Mouse (Mus musculus) liver, embryonic 11.5 days (tissue): ENCODE measurements around the gene Scarb2. TPM values are rescaled to one million over a fixed set of nuclear protein-coding genes. Genes with fewer than 3 reads are reported as not detected.

ENCODE experiments used
- ATAC-seq: fragments of 200-750 bp; cut with Nextera tagmentation; replicated peaks from 2 replicates; pipeline ENCODE4 v1.8.0; 2017; ENCODE audit warnings: moderate number of reproducible peaks, mild to moderate bottlenecking, moderate TSS enrichment, moderate library complexity; ENCODE audit not compliant: low FRiP score
- DNase-seq: peaks from one replicate; pipeline ENCODE4 v3.0.0-alpha.2; 2017; ENCODE audit warnings: low spot score
- H3K27ac ChIP-seq: fragments of 300-500 bp; sonication (generic); 2 replicates; pipeline ENCODE4 v1.5.1; 2014; ENCODE audit warnings: mild to moderate bottlenecking, low read depth, low read length, control low read depth
- H3K27me3 ChIP-seq: fragments of 300-500 bp; sonication (generic); replicated peaks from 2 replicates; pipeline ENCODE4 v1.6.1; 2014; ENCODE audit warnings: low read length, mixed read lengths; ENCODE audit not compliant: control insufficient read depth, insufficient read depth
- H3K36me3 ChIP-seq: fragments of 300-500 bp; sonication (generic); 2 replicates; pipeline ENCODE4 v1.6.1; 2014; ENCODE audit warnings: mild to moderate bottlenecking, low read length, moderate library complexity, mixed read lengths; ENCODE audit not compliant: control insufficient read depth, insufficient read depth
- H3K4me1 ChIP-seq: fragments of 300-500 bp; sonication (generic); replicated peaks from 2 replicates; pipeline ENCODE4 v1.6.1; 2014; ENCODE audit warnings: low read length, mixed read lengths; ENCODE audit not compliant: control insufficient read depth, insufficient read depth
- H3K4me2 ChIP-seq: fragments of 300-500 bp; sonication (generic); 2 replicates; pipeline ENCODE4 v1.6.1; 2014; ENCODE audit warnings: mild to moderate bottlenecking, control low read depth, moderate library complexity
- H3K4me3 ChIP-seq: fragments of 300-500 bp; sonication (generic); 2 replicates; pipeline ENCODE4 v1.5.1; 2014; ENCODE audit warnings: low read depth, low read length, control low read depth
- H3K9ac ChIP-seq: fragments of 300-500 bp; sonication (generic); 2 replicates; pipeline ENCODE4 v1.6.1; 2014; ENCODE audit warnings: low read depth, low read length, control low read depth
- H3K9me3 ChIP-seq: fragments of 300-500 bp; sonication (generic); 2 replicates; pipeline ENCODE4 v1.6.1; 2016; ENCODE audit warnings: low read length, inconsistent platforms, mixed read lengths; ENCODE audit not compliant: control insufficient read depth
- WGBS: fragments of 180-500 bp; shearing (Covaris S2); extraction: QIAGEN DNeasy Blood & Tissue Kit; methylation state at CpG from one replicate; pipeline ENCODE4 v1.1.7; 2014; 5-methylcytosine and 5-hydroxymethylcytosine counted together
- polyA plus RNA-seq: library from polyadenylated mRNA; unstranded; fragments of >200 nt; fragmentation: Nextera tagmentation; extraction: Ambion mirVana; gene quantifications from 2 replicates; pipeline ENCODE4 v1.2.1, GENCODE M21; 2014

The Scarb2 gene
- polyA plus RNA-seq, 1 experiment from 2014 or later, result 7.0 TPM

GRCm38 (mm10) chr5:92488961-92489360, 17.7 kb downstream of the Scarb2 start:
- no peaks in the 10 kb centered on the region for H3K27me3 ChIP-seq
- H3K4me3 ChIP-seq, result no peak overlapping the region
- DNase-seq (no peak), ATAC-seq (no peak)
- peaks cover 16% of the 10 kb centered on the region for H3K4me1 ChIP-seq
- peaks cover 1% of the 10 kb centered on the region; the same call in 1 of the 2 replicates for H3K36me3 ChIP-seq
- WGBS, result 78% methylated on average over 7 of the region's 7 CpGs
- H3K4me2 ChIP-seq, result no peak overlapping the region
- H3K9ac ChIP-seq, result no peak overlapping the region; the same call in 1 of the 2 replicates
- H3K9me3 ChIP-seq, result no peaks in the 10 kb centered on the region
- H3K27ac ChIP-seq, result no peak overlapping the region

GRCm38 (mm10) chr5:92488408-92488807, 18.2 kb downstream of the Scarb2 start:
- Histone ChIP-seq H3K4me2 (no peak overlapping the region), H3K4me1 (peaks cover 16% of the 10 kb centered on the region), H3K9me3 (no peaks in the 10 kb centered on the region), H3K9ac (no peak overlapping the region), H3K27me3 (no peaks in the 10 kb centered on the region), H3K4me3 (no peak overlapping the region), H3K36me3 (peaks cover 4% of the 10 kb centered on the region; the same call in 1 of the 2 replicates), H3K27ac (no peak overlapping the region)
- 68% methylated on average over 3 of the region's 3 CpGs for whole genome bisulfite sequencing
- no peak for ATAC-seq
- no peak for DNase-seq

GRCm38 (mm10) chr5:92486758-92487157, 19.9 kb downstream of the Scarb2 start:
- WGBS, result 89% methylated on average over 3 of the region's 3 CpGs
- no peak for ATAC-seq

GRCm38 (mm10) chr5:92484880-92485279, 21.8 kb downstream of the Scarb2 start:
- Histone ChIP-seq H3K36me3 (peaks cover 11% of the 10 kb centered on the region), H3K4me2 (peak overlapping the region; percentile 24; the same call in 1 of the 2 replicates), H3K9ac (no peak overlapping the region), H3K9me3 (no peaks in the 10 kb centered on the region), H3K27me3 (no peaks in the 10 kb centered on the region), H3K27ac (no peak overlapping the region), H3K4me3 (no peak overlapping the region), H3K4me1 (peaks cover 7% of the 10 kb centered on the region)
- no peak for DNase-seq
- ATAC-seq, result peak; percentile 43; the same call in 1 of the 2 replicates
- 42% methylated on average over 7 of the region's 7 CpGs for WGBS

More at GRCm38 (mm10) chr5:92486758-92487157, 19.9 kb downstream of the Scarb2 start:
- H3K4me3 ChIP-seq, result no peak overlapping the region
- no peaks in the 10 kb centered on the region for H3K9me3 ChIP-seq
- H3K4me1 ChIP-seq, result peaks cover 16% of the 10 kb centered on the region
- H3K9ac ChIP-seq, result no peak overlapping the region
- H3K27ac ChIP-seq, result no peak overlapping the region
- H3K4me2 ChIP-seq, result no peak overlapping the region
- no peaks in the 10 kb centered on the region for H3K27me3 ChIP-seq
- no peak for DNase-seq
- H3K36me3 ChIP-seq, result peaks cover 11% of the 10 kb centered on the region

GRCm38 (mm10) chr5:92472863-92473262, 33.8 kb downstream of the Scarb2 start:
- H3K9ac ChIP-seq, result no peak overlapping the region
- WGBS, result 83% methylated on average over 5 of the region's 5 CpGs
- H3K4me1 ChIP-seq, result no peaks in the 10 kb centered on the region
- H3K36me3 ChIP-seq, result peaks cover 2% of the 10 kb centered on the region; the same call in 1 of the 2 replicates
- no peaks in the 10 kb centered on the region for H3K9me3 ChIP-seq
- H3K27me3 ChIP-seq, result no peaks in the 10 kb centered on the region
- ATAC-seq (no peak), DNase-seq (no peak)
- no peak overlapping the region for H3K27ac ChIP-seq
- no peak overlapping the region for H3K4me2 ChIP-seq
- H3K4me3 ChIP-seq, result no peak overlapping the region

GRCm38 (mm10) chr5:92471531-92471930, 35.1 kb downstream of the Scarb2 start:
- Histone ChIP-seq H3K36me3 (peaks cover 2% of the 10 kb centered on the region; the same call in 1 of the 2 replicates), H3K4me1 (0 out of 2 replicates have a peak, but pooled peaks cover 4% of the 10 kb centered on the region), H3K9me3 (no peaks in the 10 kb centered on the region), H3K9ac (no peak overlapping the region), H3K27me3 (no peaks in the 10 kb centered on the region), H3K4me2 (no peak overlapping the region), H3K27ac (no peak overlapping the region), H3K4me3 (no peak overlapping the region)
- WGBS, result 90% methylated on average over 4 of the region's 4 CpGs
- DNase-seq (no peak), ATAC-seq (no peak)

GRCm38 (mm10) chr5:92469201-92470130, 37.2 kb downstream of the Scarb2 start:
- DNase-seq (no peak), ATAC-seq (no peak)
- Histone ChIP-seq H3K36me3 (no peaks in the 10 kb centered on the region), H3K4me2 (no peak overlapping the region), H3K27me3 (no peaks in the 10 kb centered on the region), H3K4me3 (no peak overlapping the region), H3K9ac (no peak overlapping the region), H3K9me3 (no peaks in the 10 kb centered on the region), H3K27ac (no peak overlapping the region), H3K4me1 (0 out of 2 replicates have a peak, but pooled peaks cover 4% of the 10 kb centered on the region)
- WGBS, result 91% methylated on average over 18 of the region's 18 CpGs

GRCm38 (mm10) chr5:92468234-92468633, 38.4 kb downstream of the Scarb2 start:
- no peak overlapping the region for H3K4me2 ChIP-seq
- no peak overlapping the region for H3K9ac ChIP-seq
- H3K36me3 ChIP-seq, result no peaks in the 10 kb centered on the region
- ATAC-seq (no peak), DNase-seq (no peak)
- H3K4me1 ChIP-seq, result 0 out of 2 replicates have a peak, but pooled peaks cover 4% of the 10 kb centered on the region
- no peak overlapping the region for H3K27ac ChIP-seq
- 91% methylated on average over 6 of the region's 6 CpGs for WGBS
- H3K9me3 ChIP-seq, result no peaks in the 10 kb centered on the region
- no peak overlapping the region for H3K4me3 ChIP-seq
- no peaks in the 10 kb centered on the region for H3K27me3 ChIP-seq
